Mouse (Mus musculus): ENCODE measurements around the gene Selenon. TPM values are rescaled to one million over a fixed set of nuclear protein-coding genes. Genes with fewer than 3 reads are reported as not detected.

The Selenon gene
- polyA plus RNA-seq, 1 experiment from 2014 or later = 53.0 TPM

Small RNA genes within 50 kb of the gene (microRNA-seq; reads per million reads assigned to microRNA genes)
- gene Mir6403 = not detected

Other genes starting within 250 kb of the Selenon start
- 2.1 and 2.9 TPM in 2 replicates for gene Trim63, start 237.0 kb downstream of the Selenon start, polyA plus RNA-seq (2016; fragmentation: Nextera tagmentation; extraction: Ambion mirVana)
- gene Slc30a2, start 209.0 kb downstream of the Selenon start, polyA plus RNA-seq (2016; fragmentation: Nextera tagmentation; extraction: Ambion mirVana) = not detected in 2 replicates
- 0.40 and 0.53 TPM in 2 replicates for gene Extl1, start 168.3 kb downstream of the Selenon start, polyA plus RNA-seq (2016; fragmentation: Nextera tagmentation; extraction: Ambion mirVana)
- 8.1 and 8.5 TPM in 2 replicates for gene Pafah2, start 155.8 kb downstream of the Selenon start, polyA plus RNA-seq (2016; fragmentation: Nextera tagmentation; extraction: Ambion mirVana)
- 4,894 and 4,994 TPM in 2 replicates for gene Stmn1, start 83.8 kb downstream of the Selenon start, polyA plus RNA-seq (2016; fragmentation: Nextera tagmentation; extraction: Ambion mirVana)
- gene Paqr7, start 55.5 kb downstream of the Selenon start, polyA plus RNA-seq (2016; fragmentation: Nextera tagmentation; extraction: Ambion mirVana) = 7.4 and 8.9 TPM in 2 replicates
- gene Aunip, start 41.2 kb downstream of the Selenon start, polyA plus RNA-seq (2016; fragmentation: Nextera tagmentation; extraction: Ambion mirVana) = 8.1 and 8.9 TPM in 2 replicates
- 135 and 138 TPM in 2 replicates for gene Mtfr1l, start 16.8 kb downstream of the Selenon start, polyA plus RNA-seq (2016; fragmentation: Nextera tagmentation; extraction: Ambion mirVana)
- gene Man1c1, start 152.1 kb upstream of the Selenon start, polyA plus RNA-seq (2016; fragmentation: Nextera tagmentation; extraction: Ambion mirVana) = 5.1 and 6.3 TPM in 2 replicates
- gene Ldlrap1, start 215.9 kb upstream of the Selenon start, polyA plus RNA-seq (2016; fragmentation: Nextera tagmentation; extraction: Ambion mirVana) = 5.3 and 7.0 TPM in 2 replicates

Data from neural tube, embryonic 12.5 days (tissue).